Mouse (Mus musculus) ES-E14 (cell line): ENCODE measurements around the gene Ntmt1. TPM values are rescaled to one million over a fixed set of nuclear protein-coding genes. Genes with fewer than 3 reads are reported as not detected.

Experiments
- DNase-seq: peaks from one replicate; pipeline ENCODE4 v3.0.0-alpha.2; 2013; ENCODE audit warnings: low read depth, low spot score
- H3K27ac ChIP-seq: 2 replicates; pipeline ENCODE4 v1.5.1; 2012; ENCODE audit warnings: low read depth, mild to moderate bottlenecking, low read length, moderate library complexity, mixed read lengths; ENCODE audit not compliant: poor library complexity, insufficient read depth, severe bottlenecking
- H3K36me3 ChIP-seq: 2 replicates; pipeline ENCODE4 v1.6.1; 2012; ENCODE audit warnings: mild to moderate bottlenecking, low read length, moderate library complexity, mixed read lengths; ENCODE audit not compliant: control insufficient read depth, poor library complexity, insufficient read depth, severe bottlenecking
- H3K4me1 ChIP-seq, 2 experiments: fragments of 150-350 bp in 1 of 2; sonication (generic) in 1 of 2; 2 replicates each; pipeline ENCODE4 v1.6.1; 2012; ENCODE audit warnings: low read length in 2 of 2, mild to moderate bottlenecking in 1 of 2, mixed read lengths in 1 of 2; ENCODE audit not compliant: control insufficient read depth in 2 of 2, insufficient read depth in 2 of 2, poor library complexity in 1 of 2
- H3K4me3 ChIP-seq, 2 experiments: fragments of 150-350 bp in 1 of 2; sonication (generic) in 1 of 2; 2 replicates each; pipeline ENCODE4 v1.5.1; 2012; ENCODE audit warnings: low read length in 2 of 2, low read depth in 1 of 2, mild to moderate bottlenecking in 1 of 2, mixed read lengths in 1 of 2; ENCODE audit not compliant: insufficient read depth in 1 of 2, poor library complexity in 1 of 2, severe bottlenecking in 1 of 2
- H3K9ac ChIP-seq: 2 replicates; pipeline ENCODE4 v1.6.1; 2012; ENCODE audit warnings: low read depth, mild to moderate bottlenecking, low read length, mixed read lengths; ENCODE audit not compliant: poor library complexity, insufficient read depth, severe bottlenecking
- H3K9me3 ChIP-seq: fragments of 150-350 bp; sonication (generic); 2 replicates; pipeline ENCODE4 v1.6.1; 2012; ENCODE audit warnings: low read depth, mild to moderate bottlenecking, low read length; ENCODE audit not compliant: control insufficient read depth, insufficient read depth
- CHD2 ChIP-seq: IDR thresholded peaks from 2 replicates; pipeline ENCODE4 v1.6.1; 2014; ENCODE audit warnings: mild to moderate bottlenecking, low read depth, low read length, inconsistent platforms
- HCFC1 ChIP-seq: IDR thresholded peaks from 2 replicates; pipeline ENCODE4 v1.6.1; 2012; ENCODE audit warnings: low read length, inconsistent platforms, borderline replicate concordance; ENCODE audit not compliant: insufficient read depth
- MAFK ChIP-seq: IDR thresholded peaks from 2 replicates; pipeline ENCODE4 v1.6.1; 2014; ENCODE audit warnings: mild to moderate bottlenecking, low read depth, low read length, inconsistent platforms; ENCODE audit not compliant: insufficient read depth
- ZC3H11A ChIP-seq: IDR thresholded peaks from 2 replicates; pipeline ENCODE4 v1.6.1; 2012; ENCODE audit warnings: low read depth, mild to moderate bottlenecking, inconsistent platforms, low read length, borderline replicate concordance
- ZNF384 ChIP-seq: IDR thresholded peaks from 2 replicates; pipeline ENCODE4 v1.6.1; 2012; ENCODE audit warnings: low read depth, low read length, inconsistent platforms
- in situ Hi-C, 2 experiments: fragments of 600-800 bp; cut with MboI; formaldehyde crosslinking; loops; one replicate each; pipeline ENCODE4 v1.15.1; 2025; ENCODE audit warnings: low sequenced_read_pairs in 2 of 2, inconsistent platforms in 1 of 2; ENCODE audit not compliant: unreplicated experiment in 2 of 2
- total RNA-seq: library from RNA; depleted of rRNA; stranded (reverse); fragments of 300-350 nt; gene quantifications from 2 replicates; pipeline ENCODE4 v1.2.3, GENCODE M21; 2012; rRNA removed

Ntmt1 gene
- total RNA-seq, 1 experiment: 47.3 TPM

DNA sequence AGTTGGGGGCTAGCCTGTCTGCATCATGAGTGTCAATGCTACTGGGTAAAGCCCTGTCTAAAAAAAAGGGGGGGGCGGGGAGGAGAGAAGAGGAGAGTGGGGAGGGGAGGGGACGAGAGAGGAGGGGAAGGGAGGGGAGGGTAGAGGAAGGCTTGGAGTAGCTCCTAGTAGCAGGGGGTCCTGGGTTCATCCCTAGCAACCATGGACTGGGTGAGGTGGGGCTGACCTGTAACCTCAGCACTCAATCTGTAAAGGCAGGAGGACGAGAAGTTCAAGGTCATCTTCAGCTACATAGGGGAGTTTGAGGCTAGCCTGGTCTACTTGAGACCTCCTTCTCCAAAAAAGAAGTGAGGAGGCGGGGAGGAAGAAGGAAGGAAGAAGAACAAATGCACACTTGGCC is 54.5 kb downstream of the Ntmt1 start:
- Histone ChIP-seq H3K4me1 (peaks cover 7 to 16% of the 10 kb centered on the region in 2 experiments), H3K36me3 (no peaks in the 10 kb centered on the region), H3K4me3 (no peak overlapping the region), H3K27ac (no peak overlapping the region), H3K9ac (no peak overlapping the region), H3K9me3 (no peaks in the 10 kb centered on the region)
- no peak for DNase-seq
- TF ChIP-seq MAFK (no peak), HCFC1 (no peak), CHD2 (no peak), ZC3H11A (no peak), ZNF384 (no peak)
- in situ Hi-C loops: no loop called here

DNA sequence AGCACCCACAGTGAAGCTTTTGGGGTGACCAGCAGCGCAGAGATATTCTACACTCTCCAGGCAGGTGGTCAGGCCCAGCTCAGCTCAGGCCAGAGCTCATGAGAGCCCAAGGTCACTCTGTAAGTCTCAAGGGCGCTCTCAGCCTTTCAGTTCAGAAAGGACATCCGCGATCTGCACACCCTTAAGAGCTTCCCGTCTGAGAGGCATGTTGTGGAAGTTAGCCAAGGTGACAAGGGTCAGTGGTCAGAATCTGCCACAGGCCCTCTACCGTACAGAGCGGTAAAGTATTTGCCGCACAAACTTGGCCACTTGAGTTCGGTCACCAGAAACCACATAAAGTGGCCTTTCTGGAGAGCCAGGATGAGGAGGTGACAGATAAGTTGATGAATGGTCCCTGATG is 55.9 kb downstream of the Ntmt1 start:
- H3K9ac ChIP-seq: no peak overlapping the region
- H3K4me3 ChIP-seq: no peak overlapping the region
- DNase-seq: no peak
- no peak overlapping the region for H3K27ac ChIP-seq
- TF ChIP-seq CHD2 (no peak), ZC3H11A (no peak), HCFC1 (no peak), ZNF384 (no peak), MAFK (no peak)
- no peaks in the 10 kb centered on the region for H3K36me3 ChIP-seq
- in situ Hi-C loops: no loop called here
- no peaks in the 10 kb centered on the region for H3K9me3 ChIP-seq
- H3K4me1 ChIP-seq: peaks cover 7 to 16% of the 10 kb centered on the region in 2 experiments

DNA sequence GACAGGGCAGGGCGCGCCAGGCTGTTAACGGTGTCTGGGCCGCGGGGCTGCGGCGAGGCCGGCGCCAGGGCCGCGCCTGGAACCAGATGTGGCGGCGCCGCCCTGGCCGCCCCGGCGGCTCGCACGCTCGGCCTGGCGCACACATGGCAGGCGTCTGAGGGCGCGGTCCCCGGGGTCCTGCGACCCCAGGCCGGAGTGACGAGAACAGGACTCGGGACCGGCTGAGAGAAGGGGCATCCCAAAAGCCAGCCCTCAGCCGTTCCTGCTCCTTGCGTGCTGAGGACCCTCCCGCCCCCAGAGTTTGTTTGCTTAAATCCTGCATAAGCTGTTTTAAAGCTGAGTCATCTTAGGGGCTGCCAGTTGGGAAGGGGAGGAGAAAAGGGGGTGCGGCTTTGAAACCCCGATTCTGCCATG is 57.3 kb downstream of the Ntmt1 start:
- in situ Hi-C loops: no loop called here
- no peaks in the 10 kb centered on the region for H3K9me3 ChIP-seq
- peak overlapping the region; percentile 29 for H3K9ac ChIP-seq
- DNase-seq: no peak
- TF ChIP-seq MAFK (peak; percentile 76), ZC3H11A (no peak), CHD2 (no peak), HCFC1 (no peak)
- H3K36me3 ChIP-seq: no peaks in the 10 kb centered on the region
- no peak overlapping the region for H3K27ac ChIP-seq
- H3K4me3 ChIP-seq: peak overlapping the region; percentile 43 to 64; a peak in 3 of 4 replicates
- H3K4me1 ChIP-seq: peaks cover 7 to 16% of the 10 kb centered on the region in 2 experiments

DNA sequence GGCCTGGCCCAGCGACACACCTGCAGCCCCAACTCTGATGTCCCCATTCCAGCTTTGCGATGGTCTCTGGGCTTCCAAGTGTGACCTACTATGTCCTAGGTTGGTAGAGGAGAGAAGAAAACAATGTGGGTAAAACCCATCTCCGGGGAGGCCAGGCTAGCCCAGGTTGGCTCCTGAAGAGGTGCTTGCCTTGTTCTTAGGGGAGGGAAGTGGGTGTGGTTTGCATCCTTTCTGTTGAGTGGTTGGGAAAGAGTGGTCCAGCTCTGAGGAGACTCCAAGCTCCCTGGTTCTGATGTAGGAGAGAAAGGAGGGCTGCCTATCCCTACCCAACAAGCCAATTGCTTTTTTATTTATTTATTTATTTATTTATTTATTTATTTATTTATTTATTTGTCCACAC is 57.8 kb downstream of the Ntmt1 start:
- H3K4me1 ChIP-seq: peaks cover 7 to 16% of the 10 kb centered on the region in 2 experiments

DNA sequence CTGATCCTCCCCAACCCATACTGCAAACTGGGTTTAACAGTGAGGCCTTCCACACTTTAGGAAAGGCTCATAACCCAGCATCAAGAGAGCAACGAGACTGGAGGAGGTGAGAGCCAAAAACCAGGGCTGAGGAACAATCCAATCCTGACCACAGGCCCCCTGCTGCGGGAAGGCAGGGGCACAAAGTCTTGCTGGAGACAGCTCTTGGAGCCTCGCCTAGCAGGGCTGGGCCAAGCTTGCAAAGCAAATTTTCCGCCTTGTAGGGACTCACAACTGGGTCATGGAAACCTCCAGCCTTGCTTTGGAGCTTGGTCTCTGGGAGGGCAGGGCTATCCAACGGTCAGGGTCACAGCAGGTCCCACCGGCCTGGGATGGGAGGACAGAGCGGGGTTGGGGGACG is 63.2 kb downstream of the Ntmt1 start:
- in situ Hi-C loops: no loop called here
- H3K4me1 ChIP-seq: peaks cover 0 to 29% of the 10 kb centered on the region in 2 experiments; a peak in 3 of 4 replicates
- no peak overlapping the region for H3K4me3 ChIP-seq
- no peak overlapping the region; the same call in 1 of the 2 replicates for H3K27ac ChIP-seq
- TF ChIP-seq ZC3H11A (no peak), HCFC1 (no peak), CHD2 (no peak), ZNF384 (no peak), MAFK (no peak)
- no peaks in the 10 kb centered on the region for H3K9me3 ChIP-seq
- no peak overlapping the region for H3K9ac ChIP-seq
- no peak for DNase-seq
- H3K36me3 ChIP-seq: no peaks in the 10 kb centered on the region

More for the DNA sequence above, 57.8 kb downstream of the Ntmt1 start:
- TF ChIP-seq ZNF384 (no peak), ZC3H11A (no peak), MAFK (no peak), CHD2 (no peak), HCFC1 (no peak)
- in situ Hi-C loops: no loop called here
- no peak overlapping the region for H3K9ac ChIP-seq
- DNase-seq: no peak
- no peak overlapping the region for H3K27ac ChIP-seq
- H3K9me3 ChIP-seq: no peaks in the 10 kb centered on the region
- H3K36me3 ChIP-seq: no peaks in the 10 kb centered on the region
- H3K4me3 ChIP-seq: peak overlapping the region; percentile 43 to 64; a peak in 3 of 4 replicates

Other genes starting within 250 kb of the Ntmt1 start
- 0.54 TPM in 1 of 2 replicates, not detected in the other for gene Cstad, start 212.8 kb upstream of the Ntmt1 start, total RNA-seq
- gene 1700001O22Rik, start 4.2 kb upstream of the Ntmt1 start, total RNA-seq: 1.9 and 2.6 TPM in 2 replicates
- 73.6 and 88.1 TPM in 2 replicates for gene Asb6, start 22.5 kb downstream of the Ntmt1 start, total RNA-seq
- gene Prrx2, start 27.1 kb downstream of the Ntmt1 start, total RNA-seq: 8.7 and 16.2 TPM in 2 replicates
- 25.5 and 30.3 TPM in 2 replicates for gene Ptges, start 122.0 kb downstream of the Ntmt1 start, total RNA-seq
- gene Tor1b, start 145.1 kb downstream of the Ntmt1 start, total RNA-seq: 67.8 and 73.5 TPM in 2 replicates
- 73.6 and 93.0 TPM in 2 replicates for gene Tor1a, start 160.1 kb downstream of the Ntmt1 start, total RNA-seq
- 36.6 and 48.8 TPM in 2 replicates for gene BC005624, start 174.4 kb downstream of the Ntmt1 start, total RNA-seq
- 8.5 and 12.8 TPM in 2 replicates for gene Usp20, start 174.5 kb downstream of the Ntmt1 start, total RNA-seq